Mouse (Mus musculus) cerebellum, adult 11 months (tissue): ENCODE data around the gene Copg2.

Experiments used
- DNase-seq: peaks from one replicate; pipeline ENCODE4 v3.0.0; 2022

The Copg2 gene

GRCm38 (mm10) chr6:30896195-30896985 lies at the start of gene Copg2:
Gene Copg2, minus strand, starts transcription at chr6:30896794.
- peak; percentile 91 for DNase-seq

- no peak for DNase-seq
Observed at GRCm38 (mm10) chr6:30939264-30939663, 42.7 kb upstream of the Copg2 start.

GRCm38 (mm10) chr6:30922821-30923220 lies 26.2 kb upstream of the Copg2 start:
- DNase-seq, result no peak

- DNase-seq, result no peak
Observed at GRCm38 (mm10) chr6:30921826-30922225, 25.2 kb upstream of the Copg2 start.

- no peak for DNase-seq
Observed at GRCm38 (mm10) chr6:30920834-30921675, 24.5 kb upstream of the Copg2 start.

GRCm38 (mm10) chr6:30915473-30915872 lies 18.9 kb upstream of the Copg2 start, which contains the start of gene Tsga13:
Gene Tsga13, minus strand, starts transcription at chr6:30915573.
- no peak for DNase-seq

- DNase-seq, result no peak
Observed at GRCm38 (mm10) chr6:30907970-30908369, 11.4 kb upstream of the Copg2 start.

- DNase-seq, result no peak
Observed at GRCm38 (mm10) chr6:30904911-30905310, 8.3 kb upstream of the Copg2 start.

- DNase-seq, result no peak
Observed at GRCm38 (mm10) chr6:30904033-30904432, 7.4 kb upstream of the Copg2 start.

GRCm38 (mm10) chr6:30897520-30897919 lies 926 bp upstream of the Copg2 start:
- DNase-seq, result no peak

GRCm38 (mm10) chr6:30896986-30897327 lies 363 bp upstream of the Copg2 start:
- DNase-seq, result no peak

- no peak for DNase-seq
Observed at GRCm38 (mm10) chr6:30895819-30896194, 787 bp downstream of the Copg2 start.

GRCm38 (mm10) chr6:30893081-30893480 lies 3.5 kb downstream of the Copg2 start:
- DNase-seq, result no peak

- no peak for DNase-seq
Observed at GRCm38 (mm10) chr6:30891761-30892160, 4.8 kb downstream of the Copg2 start.

- no peak for DNase-seq
Observed at GRCm38 (mm10) chr6:30884856-30885255, 11.7 kb downstream of the Copg2 start.

GRCm38 (mm10) chr6:30883491-30883890 lies 13.1 kb downstream of the Copg2 start:
- peak; percentile 46 for DNase-seq

GRCm38 (mm10) chr6:30876661-30877060 lies 19.9 kb downstream of the Copg2 start:
- no peak for DNase-seq

GRCm38 (mm10) chr6:30866501-30866900 lies 30.1 kb downstream of the Copg2 start:
- DNase-seq, result no peak

GRCm38 (mm10) chr6:30865031-30865678 lies 31.4 kb downstream of the Copg2 start:
- DNase-seq, result no peak

GRCm38 (mm10) chr6:30855956-30856355 lies 40.6 kb downstream of the Copg2 start:
- no peak for DNase-seq

- DNase-seq, result no peak
Observed at GRCm38 (mm10) chr6:30855205-30855604, 41.4 kb downstream of the Copg2 start.

GRCm38 (mm10) chr6:30849818-30850217 lies 46.8 kb downstream of the Copg2 start:
- peak; percentile 11 for DNase-seq

- DNase-seq, result no peak
Observed at GRCm38 (mm10) chr6:30832241-30832640, 64.4 kb downstream of the Copg2 start.

- DNase-seq, result no peak
Observed at GRCm38 (mm10) chr6:30813626-30814025, 83.0 kb downstream of the Copg2 start.
